Mouse (Mus musculus) lung, embryonic 15.5 days (tissue): ENCODE measurements at regions not wholly inside any gene's neighbourhood (a gene's known extent, or its start where the extent isn't known, plus 50 kb on each side); places are given as distances from the start of the nearest gene placed in this dataset.

Experiments used
- ATAC-seq: fragments of 200-750 bp; cut with Nextera tagmentation; 2 replicates; pipeline ENCODE4 v1.8.0; 2017; ENCODE audit warnings: moderate number of reproducible peaks, borderline replicate concordance; ENCODE audit not compliant: low FRiP score, low TSS enrichment; ENCODE audit errors: extremely low read depth
- H3K27ac ChIP-seq: fragments of 300-500 bp; sonication (generic); 2 replicates; pipeline ENCODE4 v1.5.1; 2015; ENCODE audit warnings: moderate library complexity, mild to moderate bottlenecking, inconsistent platforms
- H3K27me3 ChIP-seq: fragments of 300-500 bp; sonication (generic); 2 replicates; pipeline ENCODE4 v1.6.1; 2015; ENCODE audit warnings: inconsistent platforms
- H3K36me3 ChIP-seq: fragments of 300-500 bp; sonication (generic); 2 replicates; pipeline ENCODE4 v1.6.1; 2015; ENCODE audit warnings: inconsistent platforms
- H3K4me1 ChIP-seq: fragments of 300-500 bp; sonication (generic); 2 replicates; pipeline ENCODE4 v1.6.1; 2015; ENCODE audit warnings: inconsistent platforms
- H3K4me2 ChIP-seq: fragments of 300-500 bp; sonication (generic); 2 replicates; pipeline ENCODE4 v1.6.1; 2015; ENCODE audit warnings: inconsistent platforms, mild to moderate bottlenecking, moderate library complexity
- H3K4me3 ChIP-seq: fragments of 300-500 bp; sonication (generic); 2 replicates; pipeline ENCODE4 v1.5.1; 2015; ENCODE audit warnings: mild to moderate bottlenecking, inconsistent platforms
- H3K9ac ChIP-seq: fragments of 300-500 bp; sonication (generic); 2 replicates; pipeline ENCODE4 v1.6.1; 2015; ENCODE audit warnings: inconsistent platforms
- H3K9me3 ChIP-seq: fragments of 300-500 bp; sonication (generic); 2 replicates; pipeline ENCODE4 v1.6.1; 2016; ENCODE audit warnings: inconsistent platforms
- WGBS: fragments of 180-500 bp; shearing (Covaris S2); methylation state at CpG from one replicate; pipeline ENCODE4 v1.1.7; 2015; 5-methylcytosine and 5-hydroxymethylcytosine counted together

- WGBS = 40% methylated on average over 12 of the region's 12 CpGs
- no peak overlapping the region for H3K27ac ChIP-seq
- H3K4me2 ChIP-seq = peak overlapping the region; percentile 44
- H3K4me1 ChIP-seq = no peaks in the 10 kb centered on the region
- no peaks in the 10 kb centered on the region for H3K27me3 ChIP-seq
- ATAC-seq = peak; percentile 78
- H3K4me3 ChIP-seq = 0 out of 2 replicates have a peak overlapping the region, but pooled peaks have one; percentile 10
- no peaks in the 10 kb centered on the region for H3K9me3 ChIP-seq
- no peak overlapping the region for H3K9ac ChIP-seq
- no peaks in the 10 kb centered on the region for H3K36me3 ChIP-seq
Measured at GRCm38 (mm10) chr1:33271437-33272145, 398.0 kb downstream of the Prim2 start.

GRCm38 (mm10) chr1:33269162-33269561 lies 400.4 kb downstream of the Prim2 start:
- ATAC-seq = no peak

DNA sequence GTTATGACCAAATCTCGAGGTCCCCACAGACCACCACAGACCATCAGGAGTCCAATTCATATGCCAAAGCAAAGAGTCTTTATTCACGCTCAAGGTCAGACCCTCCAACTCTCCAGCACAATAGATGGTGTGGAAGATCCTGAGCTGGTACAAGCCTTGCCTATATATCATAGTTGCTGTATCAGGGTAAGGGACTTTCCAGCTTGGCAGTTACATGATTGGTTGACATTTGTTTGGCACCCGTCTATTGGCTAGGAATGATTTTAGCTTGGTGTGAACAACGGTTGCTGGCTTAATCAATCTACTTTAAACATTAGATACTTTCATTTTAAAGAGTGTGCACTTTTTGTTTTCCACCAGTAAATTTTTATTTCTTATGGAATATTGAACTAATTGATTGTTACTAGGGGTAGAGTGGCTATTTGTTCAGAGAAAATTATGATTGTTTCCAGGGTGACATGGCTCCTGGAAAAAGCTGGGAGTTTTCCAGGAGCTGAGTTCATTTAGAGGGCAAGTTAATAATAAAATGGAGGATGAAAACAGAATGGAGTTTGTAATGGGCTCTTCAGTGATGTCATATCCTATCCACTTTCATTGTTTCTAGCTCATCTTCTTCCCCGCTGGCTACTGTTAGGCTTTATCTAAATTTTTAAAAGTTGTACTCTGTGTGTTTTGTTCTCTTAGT lies 403.7 kb downstream of the Prim2 start:
- no peaks in the 10 kb centered on the region for H3K9me3 ChIP-seq
- no peak for ATAC-seq
- WGBS = 50% methylated on average over 5 of the region's 5 CpGs
- H3K27me3 ChIP-seq = no peaks in the 10 kb centered on the region
- H3K4me3 ChIP-seq = no peak overlapping the region
- no peak overlapping the region for H3K4me2 ChIP-seq
- H3K36me3 ChIP-seq = no peaks in the 10 kb centered on the region
- H3K4me1 ChIP-seq = no peaks in the 10 kb centered on the region
- no peak overlapping the region for H3K9ac ChIP-seq
- H3K27ac ChIP-seq = no peak overlapping the region

More at GRCm38 (mm10) chr1:33269162-33269561, 400.4 kb downstream of the Prim2 start:
- H3K27me3 ChIP-seq = no peaks in the 10 kb centered on the region
- H3K36me3 ChIP-seq = no peaks in the 10 kb centered on the region
- H3K4me1 ChIP-seq = no peaks in the 10 kb centered on the region
- no peak overlapping the region for H3K9ac ChIP-seq
- WGBS = 49% methylated on average over 4 of the region's 4 CpGs
- H3K4me3 ChIP-seq = no peak overlapping the region
- no peak overlapping the region for H3K27ac ChIP-seq
- H3K9me3 ChIP-seq = no peaks in the 10 kb centered on the region
- H3K4me2 ChIP-seq = no peak overlapping the region

- Histone ChIP-seq H3K9me3 (no peaks in the 10 kb centered on the region), H3K27me3 (no peaks in the 10 kb centered on the region), H3K36me3 (no peaks in the 10 kb centered on the region), H3K9ac (no peak overlapping the region), H3K27ac (no peak overlapping the region), H3K4me2 (no peak overlapping the region), H3K4me3 (no peak overlapping the region), H3K4me1 (no peaks in the 10 kb centered on the region)
- 77% methylated on average over 5 of the region's 5 CpGs for WGBS
- ATAC-seq = no peak
Measured at GRCm38 (mm10) chr1:33249474-33249873, 420.1 kb downstream of the Prim2 start.

GRCm38 (mm10) chr1:33247076-33247475 lies 422.5 kb downstream of the Prim2 start:
- Histone ChIP-seq H3K4me3 (no peak overlapping the region), H3K27ac (no peak overlapping the region), H3K27me3 (no peaks in the 10 kb centered on the region), H3K4me1 (no peaks in the 10 kb centered on the region), H3K36me3 (no peaks in the 10 kb centered on the region), H3K9me3 (no peaks in the 10 kb centered on the region), H3K9ac (no peak overlapping the region), H3K4me2 (no peak overlapping the region)
- 71% methylated on average over 6 of the region's 6 CpGs for WGBS
- no peak for ATAC-seq

- H3K27me3 ChIP-seq = no peaks in the 10 kb centered on the region
Measured at GRCm38 (mm10) chr1:33245186-33245585, 424.4 kb downstream of the Prim2 start.

DNA sequence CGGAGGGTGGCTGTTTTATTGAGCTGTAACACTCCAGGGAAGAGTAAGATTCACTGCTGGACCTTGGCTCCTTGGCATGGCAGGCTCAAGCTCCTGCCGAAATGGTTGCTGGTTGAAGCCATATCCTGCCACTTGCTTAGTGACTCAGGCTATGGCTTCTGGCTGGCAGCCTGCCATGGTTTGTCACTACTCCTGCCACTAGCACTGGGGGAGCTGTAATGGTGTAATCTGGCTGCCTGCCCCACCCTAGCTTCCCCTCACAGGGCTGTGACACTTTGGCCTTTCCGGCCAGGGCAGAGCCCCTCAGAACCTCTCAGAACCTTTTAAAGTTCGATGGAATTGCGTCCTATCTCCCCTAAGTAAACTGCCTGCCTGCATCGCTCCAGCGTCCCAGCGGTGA lies 424.9 kb downstream of the Prim2 start:
- no peaks in the 10 kb centered on the region for H3K4me1 ChIP-seq
- no peak overlapping the region for H3K4me3 ChIP-seq
- H3K4me2 ChIP-seq = no peak overlapping the region
- no peak for ATAC-seq
- H3K27ac ChIP-seq = no peak overlapping the region
- 72% methylated on average over 8 of the region's 8 CpGs for WGBS
- no peaks in the 10 kb centered on the region for H3K9me3 ChIP-seq
- no peaks in the 10 kb centered on the region for H3K36me3 ChIP-seq
- no peaks in the 10 kb centered on the region for H3K27me3 ChIP-seq
- no peak overlapping the region for H3K9ac ChIP-seq

More at GRCm38 (mm10) chr1:33245186-33245585, 424.4 kb downstream of the Prim2 start:
- no peaks in the 10 kb centered on the region for H3K36me3 ChIP-seq
- H3K4me1 ChIP-seq = no peaks in the 10 kb centered on the region
- H3K27ac ChIP-seq = no peak overlapping the region
- no peak overlapping the region for H3K9ac ChIP-seq
- no peak overlapping the region for H3K4me3 ChIP-seq
- H3K9me3 ChIP-seq = no peaks in the 10 kb centered on the region
- H3K4me2 ChIP-seq = no peak overlapping the region
- ATAC-seq = no peak
- 61% methylated on average over 4 of the region's 4 CpGs for WGBS

- Histone ChIP-seq H3K4me2 (no peak overlapping the region), H3K4me3 (no peak overlapping the region), H3K9ac (no peak overlapping the region), H3K4me1 (no peaks in the 10 kb centered on the region), H3K27ac (no peak overlapping the region), H3K36me3 (no peaks in the 10 kb centered on the region), H3K27me3 (no peaks in the 10 kb centered on the region), H3K9me3 (no peaks in the 10 kb centered on the region)
- no peak for ATAC-seq
- WGBS = 83% methylated on average over 6 of the region's 6 CpGs
Measured at GRCm38 (mm10) chr1:33222997-33223396, 446.6 kb downstream of the Prim2 start.

DNA sequence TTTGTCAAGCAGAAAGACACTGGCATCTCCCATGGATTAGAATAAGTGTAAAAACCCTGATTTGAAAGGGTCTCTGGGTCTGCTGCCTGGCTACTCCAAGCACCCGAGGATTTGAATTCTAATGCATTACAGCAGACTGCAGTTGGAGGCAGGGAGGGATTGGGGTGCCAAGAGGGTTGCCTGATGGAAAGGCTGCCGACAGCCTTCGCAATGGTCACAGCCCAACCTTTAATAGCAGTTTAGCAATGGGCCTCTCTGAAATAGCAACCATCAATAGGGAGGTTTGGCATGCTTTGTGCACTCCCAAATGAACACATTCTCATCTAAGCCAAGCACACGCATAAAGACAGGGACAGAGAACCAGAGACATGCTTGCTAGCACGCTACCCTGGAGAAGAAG lies 454.8 kb downstream of the Prim2 start:
- WGBS = 64% methylated on average over 5 of the region's 5 CpGs
- Histone ChIP-seq H3K4me3 (no peak overlapping the region), H3K4me1 (no peaks in the 10 kb centered on the region), H3K9ac (no peak overlapping the region), H3K36me3 (no peaks in the 10 kb centered on the region), H3K4me2 (no peak overlapping the region), H3K27me3 (no peaks in the 10 kb centered on the region), H3K27ac (no peak overlapping the region), H3K9me3 (no peaks in the 10 kb centered on the region)
- ATAC-seq = no peak

- no peak overlapping the region for H3K9ac ChIP-seq
- 83% methylated on average over 1 of the region's 1 CpGs for WGBS
- H3K27me3 ChIP-seq = no peaks in the 10 kb centered on the region
- no peaks in the 10 kb centered on the region for H3K9me3 ChIP-seq
- no peaks in the 10 kb centered on the region for H3K4me1 ChIP-seq
- no peak for ATAC-seq
- H3K4me3 ChIP-seq = no peak overlapping the region
- no peaks in the 10 kb centered on the region for H3K36me3 ChIP-seq
- no peak overlapping the region for H3K4me2 ChIP-seq
- H3K27ac ChIP-seq = no peak overlapping the region
Measured at GRCm38 (mm10) chr1:33214394-33214793, 455.2 kb downstream of the Prim2 start.

DNA sequence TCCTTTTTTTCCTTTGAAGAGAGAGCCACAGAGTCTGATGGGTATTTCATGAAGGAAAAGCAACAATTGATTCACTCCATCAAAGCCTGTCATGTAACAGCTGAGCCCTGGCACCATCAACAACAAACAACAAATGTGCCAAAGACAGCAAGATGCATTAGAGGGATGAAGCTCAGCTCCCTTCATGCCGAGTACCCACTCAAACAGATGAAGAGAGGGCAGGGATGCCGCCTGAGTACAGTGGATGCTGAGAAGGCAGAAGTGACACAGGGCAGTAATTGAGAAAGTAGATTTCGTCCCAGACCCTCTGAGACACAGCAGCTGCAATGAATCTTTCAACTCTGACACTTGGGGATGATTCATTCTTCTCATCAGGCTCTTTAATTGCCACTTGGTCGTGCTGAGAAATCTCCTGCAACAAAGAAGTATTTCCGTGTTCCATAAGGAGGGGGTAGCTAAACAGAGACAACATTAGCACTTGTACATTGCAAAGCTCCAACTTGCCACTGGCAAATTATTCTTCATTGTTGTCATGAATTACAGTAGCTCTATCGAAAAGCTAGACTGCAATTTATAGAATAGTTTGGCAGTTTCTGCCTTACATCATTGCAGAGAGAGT lies 467.9 kb downstream of the Prim2 start:
- no peaks in the 10 kb centered on the region for H3K9me3 ChIP-seq
- no peak overlapping the region for H3K27ac ChIP-seq
- WGBS = 40% methylated on average over 6 of the region's 6 CpGs
- H3K36me3 ChIP-seq = no peaks in the 10 kb centered on the region
- no peaks in the 10 kb centered on the region for H3K4me1 ChIP-seq
- no peak overlapping the region for H3K9ac ChIP-seq
- no peak for ATAC-seq
- no peak overlapping the region for H3K4me2 ChIP-seq
- no peak overlapping the region for H3K4me3 ChIP-seq
- no peaks in the 10 kb centered on the region for H3K27me3 ChIP-seq

GRCm38 (mm10) chr1:33195114-33195513 lies 474.5 kb downstream of the Prim2 start:
- Histone ChIP-seq H3K4me2 (no peak overlapping the region), H3K36me3 (no peaks in the 10 kb centered on the region), H3K27me3 (no peaks in the 10 kb centered on the region), H3K9ac (no peak overlapping the region), H3K4me1 (no peaks in the 10 kb centered on the region), H3K9me3 (no peaks in the 10 kb centered on the region), H3K27ac (no peak overlapping the region), H3K4me3 (no peak overlapping the region)
- WGBS = 66% methylated on average over 2 of the region's 2 CpGs
- no peak for ATAC-seq
